Mouse (Mus musculus): Measurements from ENCODE around the gene Gm21118. TPM values are rescaled to one million over a fixed set of nuclear protein-coding genes. Genes with fewer than 3 reads are reported as not detected.
"Not testable (repeated sequence)": the region's sequence is repeated elsewhere in the genome, so short reads cannot be mapped to it uniquely, and the experiment has no call there.

Gm21118 gene
- not detected in 2 replicates for polyA plus RNA-seq (2015; fragmentation: Nextera tagmentation; extraction: Ambion mirVana)

DNA sequence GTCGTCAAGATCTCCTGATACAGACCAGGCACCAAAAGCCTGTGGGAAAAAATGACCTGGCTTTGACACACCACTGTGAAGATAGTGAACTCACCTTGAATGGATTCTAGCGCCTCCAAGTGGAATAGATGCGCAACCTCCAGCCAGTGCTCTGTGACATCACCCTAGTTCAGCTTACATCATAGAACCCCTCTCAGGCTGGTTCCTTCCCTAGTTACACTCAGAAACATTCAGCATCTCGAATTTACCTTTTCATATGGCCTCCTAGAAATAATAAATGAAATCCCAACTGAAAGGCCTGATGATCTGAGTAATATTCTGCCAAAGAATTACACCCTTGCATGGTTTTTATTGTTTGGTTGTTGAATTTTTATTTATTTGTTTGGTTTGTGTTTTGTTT lies at the start of gene Gm21118:
Gm21118 (minus strand) TSS at position 101 of the 400 bp plus-strand sequence.
- not testable (repeated sequence) for H3K36me3 ChIP-seq (ENCODE audit: poor library complexity, severe bottlenecking); H3K9ac ChIP-seq; H3K4me1 ChIP-seq; H3K4me2 ChIP-seq; H3K27me3 ChIP-seq; H3K4me3 ChIP-seq; ATAC-seq; H3K27ac ChIP-seq; H3K9me3 ChIP-seq (replicated peaks)
- no CpG with 5 or more reads among the region's 4 CpGs for WGBS

DNA sequence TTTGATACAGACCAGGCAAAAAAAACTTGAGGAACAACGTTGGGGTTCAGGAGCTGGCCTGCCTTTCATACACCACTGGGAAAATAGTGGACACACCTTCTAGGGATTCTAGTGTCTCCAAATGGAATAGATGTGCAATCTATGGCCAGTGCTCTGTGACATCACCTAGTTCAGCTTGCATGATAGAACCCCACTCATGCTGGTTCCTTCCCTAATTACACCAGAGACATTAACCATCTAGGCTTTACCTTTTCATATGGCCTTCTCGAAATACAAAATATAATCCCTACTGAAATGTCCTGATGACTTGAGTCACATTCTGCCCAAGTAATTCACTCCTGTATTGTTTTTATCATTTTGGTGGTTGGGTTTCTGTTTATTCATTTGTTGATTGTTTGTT lies 29.7 kb upstream of the Gm21118 start, which contains the start of the genes Gm29423 and Gm29644:
Gm29423 (minus strand) TSS at position 101 of the 400 bp plus-strand sequence.
Gm29644 (minus strand) TSS at position 157 of the 400 bp plus-strand sequence.
- not testable (repeated sequence) for H3K36me3 ChIP-seq (ENCODE audit: poor library complexity, severe bottlenecking); H3K9me3 ChIP-seq (replicated peaks); H3K9ac ChIP-seq; H3K27ac ChIP-seq; H3K27me3 ChIP-seq; H3K4me2 ChIP-seq; H3K4me3 ChIP-seq; ATAC-seq; H3K4me1 ChIP-seq
- no CpG with 5 or more reads among the region's 2 CpGs for WGBS

Other genes with a start within 250 kb of the Gm21118 start
- not detected in 2 replicates for gene Gm29423, start 29.6 kb upstream of the Gm21118 start, polyA plus RNA-seq (2015; fragmentation: Nextera tagmentation; extraction: Ambion mirVana)
- gene Gm29644, start 29.7 kb upstream of the Gm21118 start, polyA plus RNA-seq (2015; fragmentation: Nextera tagmentation; extraction: Ambion mirVana) = not detected in 2 replicates
- not detected in 2 replicates for gene Gm20888, start 168.2 kb upstream of the Gm21118 start, polyA plus RNA-seq (2015; fragmentation: Nextera tagmentation; extraction: Ambion mirVana)

All from forebrain, embryonic 13.5 days (tissue).